ENCODE assay signal across 25 mouse cellular contexts in the genomic region with DNA sequence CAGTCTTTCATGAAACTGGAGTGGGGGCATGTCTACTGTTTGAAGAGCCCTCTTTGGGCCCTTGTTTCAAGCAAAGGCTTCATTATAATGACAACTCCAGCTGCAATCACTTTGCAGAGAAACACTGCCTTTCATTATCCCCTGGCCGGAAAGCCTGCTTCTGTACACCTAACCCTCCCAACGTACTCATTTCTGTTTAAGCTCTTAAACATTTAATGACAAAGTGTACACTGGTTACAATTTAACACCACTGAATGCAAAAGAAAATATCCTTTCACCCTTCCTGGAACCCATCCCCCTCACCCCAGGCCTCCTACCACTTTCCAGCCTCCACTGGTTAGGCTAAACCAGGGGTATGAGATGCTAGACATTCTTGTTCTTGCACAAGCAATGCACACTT. TPM values are rescaled to one million over a fixed set of nuclear protein-coding genes. Genes with fewer than 3 reads are reported as not detected.
DNase-seq lines count a peak whose midpoint lies in the region; ATAC-seq and TF ChIP-seq lines count a peak whose summit lies in the region.
"Had no signal": no experiment of that assay in that cellular context is flagged by ENCODE, and none has a peak within 500 bp of the region (broad histone marks: within the 10 kb centered on the region; RNA-seq: fewer than 3 reads in every experiment).

No protein-coding gene starts in this region.

- H3K36me3 ChIP-seq in lung, embryonic 14.5 days (ENCODE audit: insufficient read depth) = peaks cover 46% of the 10 kb centered on the region
- H3K36me3 ChIP-seq in embryonic facial prominence, embryonic 10.5 days (replicated peaks) = peaks cover 69% of the 10 kb centered on the region
- H3K36me3 ChIP-seq in limb, embryonic 11.5 days (ENCODE audit: control insufficient read depth, insufficient read depth, low read length) = 0 out of 2 replicates have a peak, but pooled peaks cover 3% of the 10 kb centered on the region
- H3K36me3 ChIP-seq in midbrain, embryonic 13.5 days = peaks cover 17% of the 10 kb centered on the region
- H3K36me3 ChIP-seq: liver, embryonic 15.5 days had no signal

- no peak overlapping the region for H3K4me2 ChIP-seq in lung, embryonic 14.5 days
- H3K4me2 ChIP-seq in limb, embryonic 11.5 days (ENCODE audit: low read depth, severe bottlenecking) = no peak overlapping the region
- no peak overlapping the region for H3K4me2 ChIP-seq in midbrain, embryonic 13.5 days (replicated peaks)
- H3K4me2 ChIP-seq: embryonic facial prominence, embryonic 13.5 days; heart, embryonic 15.5 days; liver, embryonic 15.5 days; lung, embryonic 15.5 days; stomach, embryonic 15.5 days had no signal

- no peak overlapping the region for H3K27ac ChIP-seq in lung, embryonic 14.5 days (ENCODE audit: low read depth)
- no peak overlapping the region for H3K27ac ChIP-seq in embryonic facial prominence, embryonic 10.5 days (replicated peaks)
- no peak overlapping the region for H3K27ac ChIP-seq in limb, embryonic 11.5 days (replicated peaks; ENCODE audit: low read depth, low read length)
- H3K27ac ChIP-seq in midbrain, embryonic 13.5 days = no peak overlapping the region
- H3K27ac ChIP-seq: embryonic facial prominence, embryonic 13.5 days; forebrain, embryonic 10.5 days; heart, embryonic 15.5 days; liver, embryonic 15.5 days; macrophage; stomach, embryonic 15.5 days had no signal

- no peaks in the 10 kb centered on the region for H3K9me3 ChIP-seq in lung, embryonic 14.5 days (ENCODE audit: low read depth, low read length)
- H3K9me3 ChIP-seq in embryonic facial prominence, embryonic 10.5 days = no peaks in the 10 kb centered on the region
- no peaks in the 10 kb centered on the region for H3K9me3 ChIP-seq in limb, embryonic 11.5 days (ENCODE audit: control insufficient read depth, low read length)
- H3K9me3 ChIP-seq in midbrain, embryonic 13.5 days = no peaks in the 10 kb centered on the region
- H3K9me3 ChIP-seq: embryonic facial prominence, embryonic 13.5 days; forebrain, embryonic 10.5 days; heart, embryonic 15.5 days; liver, embryonic 15.5 days; lung, embryonic 15.5 days; stomach, embryonic 15.5 days had no signal

- H3K4me3 ChIP-seq in lung, embryonic 14.5 days (ENCODE audit: low read depth, low read length) = no peak overlapping the region
- H3K4me3 ChIP-seq in embryonic facial prominence, embryonic 10.5 days = no peak overlapping the region
- H3K4me3 ChIP-seq in limb, embryonic 11.5 days (ENCODE audit: low read depth, low read length) = no peak overlapping the region
- no peak overlapping the region for H3K4me3 ChIP-seq in midbrain, embryonic 13.5 days (replicated peaks)
- H3K4me3 ChIP-seq: embryonic facial prominence, embryonic 13.5 days; forebrain, embryonic 10.5 days; heart, embryonic 15.5 days; liver, embryonic 15.5 days; lung, embryonic 15.5 days; stomach, embryonic 15.5 days had no signal

- TF ChIP-seq CTCF in lung, embryonic 14.5 days (IDR thresholded peaks at IDR 0.05; ENCODE audit: low read depth) = no peak

- H3K4me1 ChIP-seq in lung, embryonic 14.5 days (ENCODE audit: insufficient read depth) = no peaks in the 10 kb centered on the region
- H3K4me1 ChIP-seq in embryonic facial prominence, embryonic 10.5 days = 0 out of 2 replicates have a peak, but pooled peaks cover 9% of the 10 kb centered on the region
- no peaks in the 10 kb centered on the region for H3K4me1 ChIP-seq in limb, embryonic 11.5 days (ENCODE audit: control insufficient read depth, insufficient read depth, low read length)
- H3K4me1 ChIP-seq in midbrain, embryonic 13.5 days (replicated peaks) = no peaks in the 10 kb centered on the region
- H3K4me1 ChIP-seq: forebrain, embryonic 10.5 days; liver, embryonic 15.5 days; lung, embryonic 15.5 days; stomach, embryonic 15.5 days had no signal

- no peak for DNase-seq in lung, embryonic 14.5 days
- DNase-seq in lung, postnatal 4 days = no peak
- peak; percentile 23 for DNase-seq in embryonic facial prominence, embryonic 10.5 days (ENCODE audit: low spot score)
- peak; percentile 50 for DNase-seq in limb, embryonic 11.5 days (ENCODE audit: low spot score)
- DNase-seq in gastrocnemius, postnatal 14 days = no peak
- DNase-seq: adrenal gland, postnatal 25 days; B cell, adult 2 months; cerebellum, adult 11-12 months; cerebellum, adult 9-11 months; gastrocnemius, postnatal 10 days; kidney, adult 2 months; kidney, postnatal 14 days; layer of hippocampus, adult 9-11 months; midbrain, embryonic 14.5 days; right cerebral cortex, postnatal 14 days had no signal

- intact Hi-C loops in gastrocnemius, postnatal 14 days (cut with DNase I; ENCODE audit: low total_unique reads) = no loop called here

- peak; percentile 44; the same call in 1 of the 2 replicates for ATAC-seq in lung, embryonic 14.5 days (ENCODE audit: insufficient read depth)
- ATAC-seq in limb, embryonic 11.5 days (ENCODE audit: insufficient number of reproducible peaks, low FRiP score, low TSS enrichment, low read depth) = peak; percentile 60; the same call in 1 of the 2 replicates
- ATAC-seq in midbrain, embryonic 13.5 days = no peak
- ATAC-seq: forebrain, embryonic 16.5 days; hindbrain, embryonic 16.5 days had no signal

- no peak overlapping the region for H3K9ac ChIP-seq in lung, embryonic 14.5 days
- no peak overlapping the region for H3K9ac ChIP-seq in limb, embryonic 11.5 days (ENCODE audit: low read length)
- H3K9ac ChIP-seq in midbrain, embryonic 13.5 days (replicated peaks) = no peak overlapping the region
- H3K9ac ChIP-seq: embryonic facial prominence, embryonic 13.5 days; heart, embryonic 15.5 days; liver, embryonic 15.5 days; lung, embryonic 15.5 days; stomach, embryonic 15.5 days had no signal

- no peaks in the 10 kb centered on the region for H3K27me3 ChIP-seq in lung, embryonic 14.5 days (ENCODE audit: insufficient read depth, low read length)
- H3K27me3 ChIP-seq in embryonic facial prominence, embryonic 10.5 days (replicated peaks; ENCODE audit: low read depth, poor library complexity, severe bottlenecking) = no peaks in the 10 kb centered on the region
- H3K27me3 ChIP-seq in limb, embryonic 11.5 days (ENCODE audit: control insufficient read depth, insufficient read depth, low read length) = no peaks in the 10 kb centered on the region
- H3K27me3 ChIP-seq in midbrain, embryonic 13.5 days = no peaks in the 10 kb centered on the region
- H3K27me3 ChIP-seq: embryonic facial prominence, embryonic 13.5 days; heart, embryonic 15.5 days; liver, embryonic 15.5 days; lung, embryonic 15.5 days; stomach, embryonic 15.5 days had no signal

- WGBS in lung, embryonic 14.5 days = 56% methylated on average over 2 of the region's 2 CpGs
- 33% methylated on average over 2 of the region's 2 CpGs for WGBS in embryonic facial prominence, embryonic 10.5 days
- WGBS in limb, embryonic 11.5 days = 14% methylated on average over 2 of the region's 2 CpGs
- WGBS in midbrain, embryonic 13.5 days = 83% methylated on average over 2 of the region's 2 CpGs

RNA-seq across cellular contexts. Expression of a gene that starts 15.8 kb away (rescaled TPM):
- 77.3 and 77.6 TPM in 2 replicates for polyA plus RNA-seq in lung, embryonic 14.5 days (2014; fragmentation: Nextera tagmentation; extraction: Ambion mirVana)
- 62.9 and 69.5 TPM in 2 replicates for polyA plus RNA-seq in embryonic facial prominence, embryonic 10.5 days (2016; fragmentation: Nextera tagmentation; extraction: Ambion mirVana)
- 119 and 121 TPM in 2 replicates for polyA plus RNA-seq in limb, embryonic 11.5 days (2014; fragmentation: Nextera tagmentation; extraction: Ambion mirVana)
- total RNA-seq in gastrocnemius, postnatal 14 days (2021) = 10 to 100 TPM; 19.3 to 27.2 TPM
- polyA plus RNA-seq in midbrain, embryonic 13.5 days (2015; fragmentation: Nextera tagmentation; extraction: Ambion mirVana) = 42.9 and 51.6 TPM in 2 replicates

Comparison
In these comparisons a context has a peak if more than half of its experiments do, and no peak if none do; other contexts are left out.
1. DNase-seq: peak in embryonic facial prominence, embryonic 10.5 days (single experiment) and limb, embryonic 11.5 days (single experiment); none in lung, embryonic 14.5 days (single experiment), lung, postnatal 4 days (0 of 2) and gastrocnemius, postnatal 14 days (single experiment).